Mouse (Mus musculus) stomach, embryonic 15.5 days (tissue): ENCODE measurements around the gene Slc25a12. TPM values are rescaled to one million over a fixed set of nuclear protein-coding genes. Genes with fewer than 3 reads are reported as not detected.
A peak's percentile ranks its signal among the peaks of the same experiment; 100 is the strongest.

Experiments
- ATAC-seq: fragments of 200-750 bp; cut with Nextera tagmentation; 2 replicates; pipeline ENCODE4 v1.8.0; 2017; ENCODE audit warnings: low read depth, moderate number of reproducible peaks, moderate TSS enrichment; ENCODE audit not compliant: insufficient read depth, low FRiP score
- H3K27ac ChIP-seq: fragments of 300-500 bp; sonication (generic); 2 replicates; pipeline ENCODE4 v1.5.1; 2015; ENCODE audit warnings: mild to moderate bottlenecking, inconsistent platforms
- H3K27me3 ChIP-seq: fragments of 300-500 bp; sonication (generic); replicated peaks from 2 replicates; pipeline ENCODE4 v1.6.1; 2015; ENCODE audit warnings: inconsistent platforms
- H3K36me3 ChIP-seq: fragments of 300-500 bp; sonication (generic); 2 replicates; pipeline ENCODE4 v1.6.1; 2015; ENCODE audit warnings: inconsistent platforms
- H3K4me1 ChIP-seq: fragments of 300-500 bp; sonication (generic); 2 replicates; pipeline ENCODE4 v1.6.1; 2015; ENCODE audit warnings: inconsistent platforms
- H3K4me2 ChIP-seq: fragments of 300-500 bp; sonication (generic); 2 replicates; pipeline ENCODE4 v1.6.1; 2015; ENCODE audit warnings: mild to moderate bottlenecking, inconsistent platforms
- H3K4me3 ChIP-seq: fragments of 300-500 bp; sonication (generic); replicated peaks from 2 replicates; pipeline ENCODE4 v1.5.1; 2015; ENCODE audit warnings: inconsistent platforms
- H3K9ac ChIP-seq: fragments of 300-500 bp; sonication (generic); 2 replicates; pipeline ENCODE4 v1.6.1; 2015; ENCODE audit warnings: inconsistent platforms
- H3K9me3 ChIP-seq: fragments of 300-500 bp; sonication (generic); 2 replicates; pipeline ENCODE4 v1.6.1; 2016; ENCODE audit warnings: inconsistent platforms
- WGBS: fragments of 180-500 bp; shearing (Covaris S2); methylation state at CpG from one replicate; pipeline ENCODE4 v1.1.7; 2015; 5-methylcytosine and 5-hydroxymethylcytosine counted together
- polyA plus RNA-seq: library from polyadenylated mRNA; unstranded; fragments of >200 nt; fragmentation: Nextera tagmentation; extraction: Ambion mirVana; gene quantifications from 2 replicates; pipeline ENCODE4 v1.2.1, GENCODE M21; 2015

Gene Slc25a12
- polyA plus RNA-seq, 1 experiment from 2014 or later: 30.0 TPM

GRCm38 (mm10) chr2:71297501-71297900 is 70.0 kb downstream of the Slc25a12 start:
- no peak overlapping the region for H3K9ac ChIP-seq
- H3K27me3 ChIP-seq: no peaks in the 10 kb centered on the region
- H3K4me3 ChIP-seq: no peak overlapping the region
- H3K4me2 ChIP-seq: no peak overlapping the region
- H3K9me3 ChIP-seq: no peaks in the 10 kb centered on the region
- no peak overlapping the region for H3K27ac ChIP-seq
- ATAC-seq: no peak
- WGBS: 53% methylated on average over 1 of the region's 1 CpGs
- no peaks in the 10 kb centered on the region for H3K36me3 ChIP-seq
- H3K4me1 ChIP-seq: no peaks in the 10 kb centered on the region

- H3K27me3 ChIP-seq: no peaks in the 10 kb centered on the region
- no peaks in the 10 kb centered on the region for H3K36me3 ChIP-seq
- WGBS: 86% methylated on average over 12 of the region's 12 CpGs
- H3K4me2 ChIP-seq: no peak overlapping the region
- H3K9me3 ChIP-seq: no peaks in the 10 kb centered on the region
- ATAC-seq: no peak
- no peak overlapping the region for H3K4me3 ChIP-seq
- no peak overlapping the region for H3K27ac ChIP-seq
- no peak overlapping the region for H3K9ac ChIP-seq
- H3K4me1 ChIP-seq: no peaks in the 10 kb centered on the region
Measured at GRCm38 (mm10) chr2:71295844-71296243, 71.7 kb downstream of the Slc25a12 start.

- no peak for ATAC-seq
- Histone ChIP-seq H3K9me3 (no peaks in the 10 kb centered on the region), H3K9ac (no peak overlapping the region), H3K4me2 (no peak overlapping the region), H3K27me3 (no peaks in the 10 kb centered on the region), H3K4me1 (no peaks in the 10 kb centered on the region), H3K36me3 (no peaks in the 10 kb centered on the region), H3K4me3 (no peak overlapping the region), H3K27ac (no peak overlapping the region)
- 24% methylated on average over 7 of the region's 7 CpGs for WGBS
Measured at GRCm38 (mm10) chr2:71294489-71294888, 73.1 kb downstream of the Slc25a12 start.

- H3K9ac ChIP-seq: no peak overlapping the region
- H3K27ac ChIP-seq: no peak overlapping the region
- H3K4me2 ChIP-seq: no peak overlapping the region
- 76% methylated on average over 3 of the region's 3 CpGs for WGBS
- H3K4me3 ChIP-seq: no peak overlapping the region
- no peak for ATAC-seq
- no peaks in the 10 kb centered on the region for H3K36me3 ChIP-seq
- no peaks in the 10 kb centered on the region for H3K27me3 ChIP-seq
- H3K9me3 ChIP-seq: no peaks in the 10 kb centered on the region
- H3K4me1 ChIP-seq: no peaks in the 10 kb centered on the region
Measured at GRCm38 (mm10) chr2:71293983-71294382, 73.6 kb downstream of the Slc25a12 start.

GRCm38 (mm10) chr2:71291566-71291965 is 76.0 kb downstream of the Slc25a12 start:
- Histone ChIP-seq H3K9me3 (no peaks in the 10 kb centered on the region), H3K27ac (no peak overlapping the region), H3K27me3 (no peaks in the 10 kb centered on the region), H3K36me3 (no peaks in the 10 kb centered on the region), H3K9ac (no peak overlapping the region), H3K4me2 (no peak overlapping the region), H3K4me3 (no peak overlapping the region), H3K4me1 (no peaks in the 10 kb centered on the region)
- ATAC-seq: no peak
- 53% methylated on average over 5 of the region's 5 CpGs for WGBS

GRCm38 (mm10) chr2:71290107-71290775 is 77.3 kb downstream of the Slc25a12 start:
- 66% methylated on average over 6 of the region's 6 CpGs for WGBS
- no peak for ATAC-seq
- no peak overlapping the region for H3K27ac ChIP-seq
- H3K9me3 ChIP-seq: no peaks in the 10 kb centered on the region
- no peaks in the 10 kb centered on the region for H3K4me1 ChIP-seq
- no peak overlapping the region for H3K4me2 ChIP-seq
- no peak overlapping the region for H3K9ac ChIP-seq
- H3K27me3 ChIP-seq: no peaks in the 10 kb centered on the region
- no peak overlapping the region for H3K4me3 ChIP-seq
- H3K36me3 ChIP-seq: no peaks in the 10 kb centered on the region

GRCm38 (mm10) chr2:71281981-71282380 is 85.6 kb downstream of the Slc25a12 start:
- ATAC-seq: no peak
- H3K4me1 ChIP-seq: no peaks in the 10 kb centered on the region
- 0 out of 2 replicates have a peak, but pooled peaks cover 10% of the 10 kb centered on the region for H3K36me3 ChIP-seq
- 81% methylated on average over 1 of the region's 1 CpGs for WGBS
- no peak overlapping the region for H3K9ac ChIP-seq
- H3K4me3 ChIP-seq: no peak overlapping the region
- H3K27me3 ChIP-seq: no peaks in the 10 kb centered on the region
- no peak overlapping the region for H3K4me2 ChIP-seq
- no peak overlapping the region for H3K27ac ChIP-seq
- no peaks in the 10 kb centered on the region for H3K9me3 ChIP-seq

GRCm38 (mm10) chr2:71278791-71279775 is 88.5 kb downstream of the Slc25a12 start:
- Histone ChIP-seq H3K4me2 (no peak overlapping the region), H3K4me1 (no peaks in the 10 kb centered on the region), H3K9me3 (no peaks in the 10 kb centered on the region), H3K27me3 (no peaks in the 10 kb centered on the region), H3K4me3 (no peak overlapping the region), H3K9ac (no peak overlapping the region), H3K36me3 (0 out of 2 replicates have a peak, but pooled peaks cover 6% of the 10 kb centered on the region), H3K27ac (no peak overlapping the region)
- ATAC-seq: no peak
- WGBS: 71% methylated on average over 23 of the region's 23 CpGs

GRCm38 (mm10) chr2:71275734-71276133 is 91.8 kb downstream of the Slc25a12 start:
- ATAC-seq: no peak
- Histone ChIP-seq H3K27ac (no peak overlapping the region), H3K4me1 (no peaks in the 10 kb centered on the region), H3K36me3 (no peaks in the 10 kb centered on the region), H3K4me3 (no peak overlapping the region), H3K9ac (no peak overlapping the region), H3K9me3 (no peaks in the 10 kb centered on the region), H3K27me3 (no peaks in the 10 kb centered on the region), H3K4me2 (no peak overlapping the region)
- 84% methylated on average over 7 of the region's 7 CpGs for WGBS

GRCm38 (mm10) chr2:71273955-71274679 is 93.4 kb downstream of the Slc25a12 start:
- H3K36me3 ChIP-seq: no peaks in the 10 kb centered on the region
- peak overlapping the region; percentile 27 for H3K4me3 ChIP-seq
- 35% methylated on average over 23 of the region's 23 CpGs for WGBS
- no peak overlapping the region for H3K9ac ChIP-seq
- H3K4me1 ChIP-seq: no peaks in the 10 kb centered on the region
- no peak for ATAC-seq
- H3K27me3 ChIP-seq: no peaks in the 10 kb centered on the region
- H3K4me2 ChIP-seq: peak overlapping the region; percentile 32
- no peaks in the 10 kb centered on the region for H3K9me3 ChIP-seq
- H3K27ac ChIP-seq: peak overlapping the region; percentile 31; the same call in 1 of the 2 replicates

GRCm38 (mm10) chr2:71270085-71270484 is 97.5 kb downstream of the Slc25a12 start:
- 63% methylated on average over 4 of the region's 4 CpGs for WGBS
- no peaks in the 10 kb centered on the region for H3K9me3 ChIP-seq

More at GRCm38 (mm10) chr2:71270085-71270484, 97.5 kb downstream of the Slc25a12 start:
- H3K36me3 ChIP-seq: 0 out of 2 replicates have a peak, but pooled peaks cover 2% of the 10 kb centered on the region
- H3K27me3 ChIP-seq: no peaks in the 10 kb centered on the region
- no peak overlapping the region for H3K27ac ChIP-seq
- ATAC-seq: no peak
- H3K4me1 ChIP-seq: no peaks in the 10 kb centered on the region
- H3K4me2 ChIP-seq: no peak overlapping the region
- no peak overlapping the region for H3K9ac ChIP-seq
- H3K4me3 ChIP-seq: no peak overlapping the region
